ENCODE assay signal across 29 mouse cellular contexts in the genomic region with DNA sequence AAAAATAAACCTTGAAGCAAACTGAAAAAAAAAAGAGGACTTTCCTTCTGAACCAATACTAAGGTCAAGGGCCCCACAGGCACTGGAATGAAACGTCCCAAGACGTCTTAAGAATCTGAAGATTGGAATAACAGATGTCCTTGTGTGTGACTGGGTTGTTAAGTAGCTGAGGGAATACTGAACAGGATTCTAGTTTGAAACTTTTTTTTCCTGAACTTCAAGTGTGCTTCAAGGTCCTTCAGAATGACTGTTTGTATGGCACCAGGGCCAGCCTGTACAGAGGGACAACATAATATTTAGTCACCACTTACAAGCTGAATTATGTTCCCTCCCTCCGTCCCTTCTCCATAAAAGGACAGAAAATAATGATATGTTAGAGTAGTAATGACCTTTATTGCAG. TPM values are rescaled to one million over a fixed set of nuclear protein-coding genes. Genes with fewer than 3 reads are reported as not detected.
DNase-seq lines count a peak whose midpoint lies in the region; ATAC-seq lines count a peak whose summit lies in the region.
"Had no signal": no experiment of that assay in that cellular context is flagged by ENCODE, and none has a peak within 500 bp of the region (broad histone marks: within the 10 kb centered on the region; RNA-seq: fewer than 3 reads in every experiment).

No protein-coding gene starts in this region.

- intact Hi-C loops in heart, postnatal 36 days (cut with DNase I) = no loop called here

- peak; percentile 27 for DNase-seq in heart, adult 11 months
- no peak for DNase-seq in heart, postnatal 36 days
- DNase-seq in lung, adult 18-20 months = no peak
- DNase-seq in midbrain, embryonic 11.5 days (ENCODE audit: low spot score, missing footprints) = peak; percentile 31
- DNase-seq in midbrain, embryonic 10.5 days (ENCODE audit: low spot score) = no peak
- peak; percentile 57 for DNase-seq in lung, postnatal 36 days
- DNase-seq in embryo, embryonic 9.5 days (ENCODE audit: extremely low spot score) = no peak
- DNase-seq: adrenal gland, adult 2 months; adrenal gland, postnatal 14 days; cerebellum, adult 11-12 months; cerebellum, adult 8-10 months; cerebellum, postnatal 10 days; cerebellum, postnatal 36 days; embryo, embryonic 11 days; forebrain, postnatal 0 days; gastrocnemius, adult 2 months; gastrocnemius, postnatal 14 days; heart, adult 18-20 months; heart, postnatal 10 days; heart, postnatal 4 days had no signal

- H3K4me1 ChIP-seq in lung, embryonic 16.5 days (replicated peaks; ENCODE audit: control insufficient read depth, insufficient read depth, low read length) = no peaks in the 10 kb centered on the region
- no peaks in the 10 kb centered on the region for H3K4me1 ChIP-seq in midbrain, embryonic 11.5 days (ENCODE audit: control insufficient read depth, insufficient read depth, low read length)
- H3K4me1 ChIP-seq in midbrain, embryonic 10.5 days = no peaks in the 10 kb centered on the region
- H3K4me1 ChIP-seq: embryonic facial prominence, embryonic 12.5 days; forebrain, embryonic 13.5 days; heart, embryonic 12.5 days; heart, embryonic 15.5 days had no signal

- H3K9me3 ChIP-seq in lung, embryonic 16.5 days (ENCODE audit: control insufficient read depth, low read length) = no peaks in the 10 kb centered on the region
- H3K9me3 ChIP-seq in midbrain, embryonic 11.5 days (ENCODE audit: control insufficient read depth, low read length) = no peaks in the 10 kb centered on the region
- H3K9me3 ChIP-seq in midbrain, embryonic 10.5 days (replicated peaks) = no peaks in the 10 kb centered on the region
- H3K9me3 ChIP-seq: embryonic facial prominence, embryonic 12.5 days; forebrain, embryonic 13.5 days; heart, embryonic 12.5 days; heart, embryonic 15.5 days had no signal

- no peaks in the 10 kb centered on the region for H3K27me3 ChIP-seq in lung, embryonic 16.5 days (ENCODE audit: control insufficient read depth, insufficient read depth, low read depth, low read length)
- H3K27me3 ChIP-seq in midbrain, embryonic 11.5 days (ENCODE audit: control insufficient read depth, insufficient read depth, low read length) = no peaks in the 10 kb centered on the region
- no peaks in the 10 kb centered on the region for H3K27me3 ChIP-seq in midbrain, embryonic 10.5 days (ENCODE audit: low read depth, poor library complexity, severe bottlenecking)
- H3K27me3 ChIP-seq: embryonic facial prominence, embryonic 12.5 days; forebrain, embryonic 13.5 days; heart, embryonic 12.5 days; heart, embryonic 15.5 days had no signal

- H3K9ac ChIP-seq in lung, embryonic 16.5 days (ENCODE audit: low read length) = no peak overlapping the region
- H3K9ac ChIP-seq in midbrain, embryonic 11.5 days (ENCODE audit: low read length) = no peak overlapping the region
- H3K9ac ChIP-seq: embryonic facial prominence, embryonic 12.5 days; forebrain, embryonic 13.5 days; forebrain, postnatal 0 days; heart, embryonic 12.5 days; heart, embryonic 15.5 days; hindbrain, embryonic 14.5 days had no signal

- H3K27ac ChIP-seq in lung, embryonic 16.5 days (ENCODE audit: low read length) = no peak overlapping the region
- H3K27ac ChIP-seq in midbrain, embryonic 11.5 days (ENCODE audit: low read depth, low read length) = no peak overlapping the region
- no peak overlapping the region for H3K27ac ChIP-seq in midbrain, embryonic 10.5 days (replicated peaks)
- H3K27ac ChIP-seq: embryonic facial prominence, embryonic 12.5 days; forebrain, embryonic 13.5 days; heart, embryonic 15.5 days; hindbrain, embryonic 14.5 days; hindbrain, postnatal 0 days had no signal

- no peak overlapping the region for H3K4me2 ChIP-seq in lung, embryonic 16.5 days (ENCODE audit: low read depth, low read length)
- H3K4me2 ChIP-seq in midbrain, embryonic 11.5 days = no peak overlapping the region
- H3K4me2 ChIP-seq: embryonic facial prominence, embryonic 12.5 days; forebrain, embryonic 13.5 days; heart, embryonic 12.5 days; heart, embryonic 15.5 days; hindbrain, embryonic 14.5 days had no signal

- H3K4me3 ChIP-seq in lung, embryonic 16.5 days (ENCODE audit: low read length) = no peak overlapping the region
- H3K4me3 ChIP-seq in midbrain, embryonic 11.5 days (ENCODE audit: low read depth, low read length) = no peak overlapping the region
- H3K4me3 ChIP-seq in midbrain, embryonic 10.5 days = no peak overlapping the region
- H3K4me3 ChIP-seq: embryonic facial prominence, embryonic 12.5 days; erythroblast, embryonic 14.5 days; forebrain, embryonic 13.5 days; gastrocnemius, adult 2 months; heart, embryonic 12.5 days; heart, embryonic 15.5 days had no signal

- peak; percentile 61 for ATAC-seq in lung, embryonic 16.5 days (ENCODE audit: low read depth)
- ATAC-seq in midbrain, embryonic 11.5 days (ENCODE audit: low FRiP score) = no peak
- ATAC-seq: CD4-positive, CD25-positive, alpha-beta regulatory T cell, adult 4 months; forebrain, embryonic 13.5 days; forebrain, postnatal 0 days; hindbrain, postnatal 0 days had no signal

- no peaks in the 10 kb centered on the region for H3K36me3 ChIP-seq in lung, embryonic 16.5 days (ENCODE audit: control insufficient read depth, insufficient read depth, low read length)
- H3K36me3 ChIP-seq in midbrain, embryonic 11.5 days (ENCODE audit: control insufficient read depth, insufficient read depth, low read length) = no peaks in the 10 kb centered on the region
- H3K36me3 ChIP-seq in midbrain, embryonic 10.5 days = no peaks in the 10 kb centered on the region
- H3K36me3 ChIP-seq: embryonic facial prominence, embryonic 12.5 days; heart, embryonic 12.5 days; heart, embryonic 15.5 days had no signal

- WGBS in lung, embryonic 16.5 days = 33% methylated on average over 3 of the region's 3 CpGs
- 81% methylated on average over 3 of the region's 3 CpGs for WGBS in midbrain, embryonic 11.5 days
- 77% methylated on average over 3 of the region's 3 CpGs for WGBS in midbrain, embryonic 10.5 days

RNA-seq across cellular contexts. Expression of a gene that starts 23.1 kb away (rescaled TPM):
- total RNA-seq in heart, postnatal 36 days (2021) = 1 to 10 TPM; 4.3 to 5.4 TPM
- polyA plus RNA-seq in lung, embryonic 16.5 days (2015; fragmentation: Nextera tagmentation; extraction: Ambion mirVana) = 38.5 and 40.7 TPM in 2 replicates
- 97.9 and 109 TPM in 2 replicates for polyA plus RNA-seq in midbrain, embryonic 11.5 days (2014; fragmentation: Nextera tagmentation; extraction: Ambion mirVana)
- 82.3 and 86.2 TPM in 2 replicates for polyA plus RNA-seq in midbrain, embryonic 10.5 days (2016; fragmentation: Nextera tagmentation; extraction: Ambion mirVana)

RNA-seq across cellular contexts. Expression of a gene that starts 23.4 kb away (rescaled TPM):
- 1 to 10 TPM in 1 of 2 experiments, under 1 TPM in 1; 0.98 to 1.1 TPM for total RNA-seq in heart, postnatal 36 days (2021)
- polyA plus RNA-seq in lung, embryonic 16.5 days (2015; fragmentation: Nextera tagmentation; extraction: Ambion mirVana) = 2.8 and 3.1 TPM in 2 replicates
- polyA plus RNA-seq in midbrain, embryonic 11.5 days (2014; fragmentation: Nextera tagmentation; extraction: Ambion mirVana) = 5.3 and 6.0 TPM in 2 replicates
- polyA plus RNA-seq in midbrain, embryonic 10.5 days (2016; fragmentation: Nextera tagmentation; extraction: Ambion mirVana) = 3.6 and 3.8 TPM in 2 replicates

Comparison
In these comparisons a context has a peak if more than half of its experiments do, and no peak if none do; other contexts are left out.
1. DNase-seq: peak in heart, adult 11 months (single experiment), midbrain, embryonic 11.5 days (single experiment) and lung, postnatal 36 days (single experiment); none in heart, postnatal 36 days (0 of 2), lung, adult 18-20 months (0 of 2), midbrain, embryonic 10.5 days (single experiment) and embryo, embryonic 9.5 days (single experiment).